Mouse (Mus musculus): ENCODE data around the gene Gm10295. TPM values are rescaled to one million over a fixed set of nuclear protein-coding genes. Genes with fewer than 3 reads are reported as not detected.

Gene Gm10295
- polyA plus RNA-seq, 1 experiment from 2014 or later = not detected

- no peaks in the 10 kb centered on the region for H3K36me3 ChIP-seq
- no peak overlapping the region for H3K4me2 ChIP-seq
- no peaks in the 10 kb centered on the region for H3K9me3 ChIP-seq
- H3K27me3 ChIP-seq = no peaks in the 10 kb centered on the region
- no peak overlapping the region for H3K4me3 ChIP-seq
- 15% methylated on average over 18 of the region's 18 CpGs for WGBS
- peaks cover 59% of the 10 kb centered on the region for H3K4me1 ChIP-seq
- no peak for ATAC-seq (ENCODE audit: borderline replicate concordance, extremely low read depth, low FRiP score, low TSS enrichment)
- no peak overlapping the region for H3K9ac ChIP-seq
- H3K27ac ChIP-seq = peak overlapping the region; percentile 92
Observed at GRCm38 (mm10) chr7:71379826-71380825, 28.8 kb upstream of the Gm10295 start.

- H3K4me2 ChIP-seq = no peak overlapping the region
Observed at GRCm38 (mm10) chr7:71378812-71379760, 27.8 kb upstream of the Gm10295 start.

GRCm38 (mm10) chr7:71377983-71378382 lies 26.7 kb upstream of the Gm10295 start:
- Histone ChIP-seq H3K9me3 (no peaks in the 10 kb centered on the region), H3K27me3 (no peaks in the 10 kb centered on the region), H3K36me3 (no peaks in the 10 kb centered on the region), H3K27ac (peak overlapping the region; percentile 92), H3K4me1 (peaks cover 46% of the 10 kb centered on the region), H3K9ac (no peak overlapping the region), H3K4me2 (no peak overlapping the region), H3K4me3 (no peak overlapping the region)
- WGBS = 55% methylated on average over 6 of the region's 6 CpGs
- ATAC-seq (ENCODE audit: borderline replicate concordance, extremely low read depth, low FRiP score, low TSS enrichment) = peak; percentile 66; the same call in 1 of the 2 replicates

More at GRCm38 (mm10) chr7:71378812-71379760, 27.8 kb upstream of the Gm10295 start:
- no peaks in the 10 kb centered on the region for H3K36me3 ChIP-seq
- H3K4me1 ChIP-seq = peaks cover 50% of the 10 kb centered on the region
- no peaks in the 10 kb centered on the region for H3K27me3 ChIP-seq
- no peak overlapping the region for H3K4me3 ChIP-seq
- H3K9ac ChIP-seq = no peak overlapping the region
- H3K27ac ChIP-seq = peak overlapping the region; percentile 92
- H3K9me3 ChIP-seq = no peaks in the 10 kb centered on the region
- peak; percentile 33; the same call in 1 of the 2 replicates for ATAC-seq (ENCODE audit: borderline replicate concordance, extremely low read depth, low FRiP score, low TSS enrichment)
- 34% methylated on average over 18 of the region's 18 CpGs for WGBS

- Histone ChIP-seq H3K27me3 (no peaks in the 10 kb centered on the region), H3K4me2 (no peak overlapping the region), H3K27ac (peak overlapping the region; percentile 18; the same call in 1 of the 2 replicates), H3K9me3 (no peaks in the 10 kb centered on the region), H3K9ac (no peak overlapping the region), H3K4me1 (peaks cover 25% of the 10 kb centered on the region), H3K4me3 (no peak overlapping the region), H3K36me3 (no peaks in the 10 kb centered on the region)
- 26% methylated on average over 5 of the region's 5 CpGs for WGBS
- ATAC-seq (ENCODE audit: borderline replicate concordance, extremely low read depth, low FRiP score, low TSS enrichment) = no peak
Observed at GRCm38 (mm10) chr7:71374059-71374458, 22.8 kb upstream of the Gm10295 start.

- Histone ChIP-seq H3K4me1 (peaks cover 29% of the 10 kb centered on the region), H3K36me3 (no peaks in the 10 kb centered on the region), H3K27ac (no peak overlapping the region), H3K4me3 (no peak overlapping the region), H3K27me3 (no peaks in the 10 kb centered on the region), H3K9ac (no peak overlapping the region), H3K4me2 (no peak overlapping the region), H3K9me3 (no peaks in the 10 kb centered on the region)
- ATAC-seq (ENCODE audit: borderline replicate concordance, extremely low read depth, low FRiP score, low TSS enrichment) = no peak
- WGBS = 51% methylated on average over 2 of the region's 2 CpGs
Observed at GRCm38 (mm10) chr7:71371916-71372315, 20.6 kb upstream of the Gm10295 start.

- Histone ChIP-seq H3K9ac (no peak overlapping the region), H3K4me2 (no peak overlapping the region), H3K36me3 (no peaks in the 10 kb centered on the region), H3K27ac (peak overlapping the region; percentile 38), H3K27me3 (no peaks in the 10 kb centered on the region), H3K4me1 (peaks cover 29% of the 10 kb centered on the region), H3K4me3 (no peak overlapping the region), H3K9me3 (no peaks in the 10 kb centered on the region)
- WGBS = 52% methylated on average over 2 of the region's 2 CpGs
- ATAC-seq (ENCODE audit: borderline replicate concordance, extremely low read depth, low FRiP score, low TSS enrichment) = no peak
Observed at GRCm38 (mm10) chr7:71370746-71371145, 19.5 kb upstream of the Gm10295 start.

GRCm38 (mm10) chr7:71370128-71370527 lies 18.8 kb upstream of the Gm10295 start:
- Histone ChIP-seq H3K4me2 (no peak overlapping the region), H3K36me3 (no peaks in the 10 kb centered on the region), H3K9ac (no peak overlapping the region), H3K4me1 (peaks cover 29% of the 10 kb centered on the region), H3K27ac (peak overlapping the region; percentile 87; the same call in 1 of the 2 replicates), H3K27me3 (no peaks in the 10 kb centered on the region), H3K4me3 (no peak overlapping the region), H3K9me3 (no peaks in the 10 kb centered on the region)
- ATAC-seq (ENCODE audit: borderline replicate concordance, extremely low read depth, low FRiP score, low TSS enrichment) = no peak
- WGBS = 75% methylated on average over 3 of the region's 3 CpGs

- H3K4me2 ChIP-seq = no peak overlapping the region
- peak; percentile 89 for ATAC-seq (ENCODE audit: borderline replicate concordance, extremely low read depth, low FRiP score, low TSS enrichment)
- WGBS = 37% methylated on average over 13 of the region's 13 CpGs
Observed at GRCm38 (mm10) chr7:71368543-71369181, 17.4 kb upstream of the Gm10295 start.

GRCm38 (mm10) chr7:71355596-71355995 lies 4.3 kb upstream of the Gm10295 start:
- H3K9me3 ChIP-seq = no peaks in the 10 kb centered on the region
- H3K4me1 ChIP-seq = peaks cover 11% of the 10 kb centered on the region
- H3K4me2 ChIP-seq = no peak overlapping the region
- WGBS = 47% methylated on average over 5 of the region's 5 CpGs
- H3K9ac ChIP-seq = no peak overlapping the region
- H3K27me3 ChIP-seq = no peaks in the 10 kb centered on the region
- no peak overlapping the region for H3K4me3 ChIP-seq
- no peaks in the 10 kb centered on the region for H3K36me3 ChIP-seq
- 0 out of 2 replicates have a peak overlapping the region, but pooled peaks have one; percentile 26 for H3K27ac ChIP-seq
- ATAC-seq (ENCODE audit: borderline replicate concordance, extremely low read depth, low FRiP score, low TSS enrichment) = peak; percentile 55; the same call in 1 of the 2 replicates

More at GRCm38 (mm10) chr7:71368543-71369181, 17.4 kb upstream of the Gm10295 start:
- no peak overlapping the region for H3K4me3 ChIP-seq
- H3K27ac ChIP-seq = peak overlapping the region; percentile 87
- peaks cover 23% of the 10 kb centered on the region for H3K4me1 ChIP-seq
- no peaks in the 10 kb centered on the region for H3K36me3 ChIP-seq
- H3K27me3 ChIP-seq = no peaks in the 10 kb centered on the region
- H3K9ac ChIP-seq = no peak overlapping the region
- H3K9me3 ChIP-seq = no peaks in the 10 kb centered on the region

- Histone ChIP-seq H3K9me3 (no peaks in the 10 kb centered on the region), H3K36me3 (no peaks in the 10 kb centered on the region), H3K9ac (no peak overlapping the region), H3K4me1 (no peaks in the 10 kb centered on the region), H3K4me3 (no peak overlapping the region), H3K27ac (no peak overlapping the region), H3K4me2 (no peak overlapping the region), H3K27me3 (no peaks in the 10 kb centered on the region)
- peak; percentile 59; the same call in 1 of the 2 replicates for ATAC-seq (ENCODE audit: borderline replicate concordance, extremely low read depth, low FRiP score, low TSS enrichment)
- WGBS = 48% methylated on average over 9 of the region's 9 CpGs
Observed at GRCm38 (mm10) chr7:71348922-71349321, 2.4 kb downstream of the Gm10295 start.

Data from lung, embryonic 15.5 days (tissue).